Mouse (Mus musculus): Measurements from ENCODE around the gene Clta. TPM values are rescaled to one million over a fixed set of nuclear protein-coding genes. Genes with fewer than 3 reads are reported as not detected.

Gene Clta
- total and polyA plus RNA-seq, 3 experiments = 451 to 589 TPM; not detected in 1

DNA sequence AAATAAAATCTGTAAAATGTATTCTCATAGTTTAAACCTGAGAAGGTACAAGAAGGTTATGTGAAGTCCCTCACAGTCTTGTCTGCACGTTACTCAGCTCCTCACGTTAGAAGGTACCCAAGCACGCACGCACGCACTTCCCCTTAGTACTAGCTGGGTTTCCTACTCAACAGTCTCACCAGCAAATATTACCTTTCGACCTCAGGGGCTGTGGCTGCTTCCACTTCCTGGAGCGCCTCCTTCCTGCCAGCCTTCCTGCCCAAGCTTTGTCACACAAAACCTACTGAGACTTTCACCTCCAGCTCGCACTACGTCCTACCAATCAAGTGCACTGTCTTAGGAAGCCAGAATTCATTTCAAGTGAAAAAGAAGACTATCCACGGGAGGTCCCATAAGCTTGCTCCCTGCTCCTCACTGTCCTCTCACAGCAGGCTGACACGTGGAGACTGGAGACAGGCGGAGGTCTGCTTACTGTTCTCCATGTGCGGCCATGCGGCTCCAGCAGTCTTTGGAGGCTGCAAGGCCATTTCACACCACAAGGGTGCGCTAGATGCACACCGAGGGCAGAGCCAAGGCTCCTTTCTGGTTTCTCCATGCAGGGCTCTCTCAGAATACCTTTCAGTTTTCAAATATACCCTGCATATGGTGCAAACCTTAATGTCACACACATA lies 61.2 kb downstream of the Clta start (continued):
- TF ChIP-seq HCFC1 (IDR thresholded peaks at IDR 0.05; ENCODE audit: low read depth, low read length) = 0 out of 2 replicates have a peak, but pooled peaks have one; percentile 47

DNA sequence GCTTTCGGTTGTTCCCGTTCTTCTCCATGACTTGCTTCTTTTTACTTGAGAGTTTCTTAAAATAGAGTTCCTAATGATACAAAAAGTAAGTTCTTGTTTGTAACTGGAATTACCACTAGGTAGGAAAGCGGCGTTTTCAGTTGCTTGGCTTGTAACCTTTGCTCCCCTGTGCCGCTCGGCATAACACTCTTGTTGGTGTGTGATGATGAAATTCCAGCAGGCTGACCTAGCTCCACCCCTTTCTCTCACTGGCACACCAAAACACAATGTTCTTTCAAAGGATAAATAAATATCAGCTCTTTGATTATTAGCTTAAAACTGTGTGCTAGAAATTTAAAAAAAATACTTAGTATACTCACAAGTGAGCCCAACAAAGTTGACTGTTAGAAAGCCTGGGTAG lies 62.6 kb downstream of the Clta start:
- no peaks in the 10 kb centered on the region for H3K27me3 ChIP-seq (ENCODE audit: control insufficient read depth in 1 of 2, insufficient read depth in 2 of 2, low read length in 2 of 2)
- H3K4me3 ChIP-seq (ENCODE audit: control insufficient read depth in 1 of 2, insufficient read depth in 1 of 2, low read depth in 2 of 2, low read length in 2 of 2) = no peak overlapping the region
- H3K27ac ChIP-seq (ENCODE audit: control insufficient read depth, low read depth, low read length) = no peak overlapping the region
- no peak for TF ChIP-seq BHLHE40 (IDR thresholded peaks at IDR 0.05; ENCODE audit: borderline replicate concordance, low read depth, low read length)
- H3K4me1 ChIP-seq (ENCODE audit: control insufficient read depth in 1 of 2, insufficient read depth in 2 of 2, low read length in 2 of 2) = peaks cover 0 to 12% of the 10 kb centered on the region in 2 experiments; a peak in 3 of 4 replicates
- DNase-seq (ENCODE audit: low read depth, low spot score) = no peak
- H3K79me2 ChIP-seq (ENCODE audit: control insufficient read depth, insufficient read depth, low read length, poor library complexity) = peaks cover 27% of the 10 kb centered on the region
- no peaks in the 10 kb centered on the region for H3K9me3 ChIP-seq (replicated peaks; ENCODE audit: insufficient read depth, low read length)
- no peak overlapping the region for H3K9ac ChIP-seq (ENCODE audit: control insufficient read depth, low read depth, low read length, poor library complexity, severe bottlenecking)
- peaks cover 0 to 13% of the 10 kb centered on the region in 2 experiments; a peak in 3 of 4 replicates for H3K36me3 ChIP-seq (ENCODE audit: control insufficient read depth in 1 of 2, insufficient read depth in 2 of 2, low read length in 2 of 2)

DNA sequence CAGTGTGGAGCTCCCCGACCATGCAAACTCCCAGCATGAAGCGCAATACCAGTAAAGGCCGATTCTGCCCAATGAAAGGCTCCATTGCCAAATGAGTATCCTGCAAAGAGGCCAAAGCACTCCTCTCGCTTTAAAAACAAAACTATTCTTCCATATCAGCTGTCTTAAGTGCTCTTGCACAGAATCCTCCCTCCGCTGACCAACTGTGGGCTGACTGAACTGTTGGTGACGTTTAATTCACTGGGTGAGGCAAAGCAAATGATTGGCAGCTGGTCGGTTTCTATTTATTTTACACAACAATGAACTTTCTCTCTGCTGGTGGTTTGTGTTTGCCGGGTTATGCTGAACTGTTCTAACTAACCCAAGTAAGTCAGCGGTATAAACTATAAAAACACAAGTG lies 64.5 kb downstream of the Clta start:
- Histone ChIP-seq H3K9ac (ENCODE audit: control insufficient read depth, low read depth, low read length, poor library complexity, severe bottlenecking) (no peak overlapping the region), H3K4me1 (ENCODE audit: control insufficient read depth in 1 of 2, insufficient read depth in 2 of 2, low read length in 2 of 2) (peaks cover 7 to 13% of the 10 kb centered on the region in 2 experiments), H3K4me3 (ENCODE audit: control insufficient read depth in 1 of 2, insufficient read depth in 1 of 2, low read depth in 2 of 2, low read length in 2 of 2) (no peak overlapping the region), H3K27ac (ENCODE audit: control insufficient read depth, low read depth, low read length) (no peak overlapping the region), H3K9me3 (replicated peaks; ENCODE audit: insufficient read depth, low read length) (no peaks in the 10 kb centered on the region), H3K27me3 (ENCODE audit: control insufficient read depth in 1 of 2, insufficient read depth in 2 of 2, low read length in 2 of 2) (no peaks in the 10 kb centered on the region), H3K79me2 (ENCODE audit: control insufficient read depth, insufficient read depth, low read length, poor library complexity) (peaks cover 33% of the 10 kb centered on the region), H3K36me3 (ENCODE audit: control insufficient read depth in 1 of 2, insufficient read depth in 2 of 2, low read length in 2 of 2) (peaks cover 0 to 15% of the 10 kb centered on the region in 2 experiments; a peak in 2 of 4 replicates)
- TF ChIP-seq HCFC1 (IDR thresholded peaks at IDR 0.05; ENCODE audit: low read depth, low read length) (no peak), RCOR1 (IDR thresholded peaks at IDR 0.05; ENCODE audit: low read depth, low read length) (no peak), SIN3A (IDR thresholded peaks at IDR 0.05; ENCODE audit: low read length) (no peak), ZKSCAN1 (IDR thresholded peaks at IDR 0.05; ENCODE audit: low read depth, low read length) (no peak), RAD21 (IDR thresholded peaks at IDR 0.05; ENCODE audit: low read depth, low read length) (no peak), ZMIZ1 (IDR thresholded peaks at IDR 0.05; ENCODE audit: low read depth, low read length) (no peak), NELFE (IDR thresholded peaks at IDR 0.05; ENCODE audit: low read depth, low read length) (no peak), KAT2A (conservative IDR thresholded peaks at IDR 0.05; ENCODE audit: low read depth, low read length) (no peak), MYB (IDR thresholded peaks at IDR 0.05; ENCODE audit: low read depth, low read length) (no peak), TCF12 (IDR thresholded peaks at IDR 0.05; ENCODE audit: low read depth, low read length) (no peak)
- no peak for DNase-seq (ENCODE audit: low read depth, low spot score)

DNA sequence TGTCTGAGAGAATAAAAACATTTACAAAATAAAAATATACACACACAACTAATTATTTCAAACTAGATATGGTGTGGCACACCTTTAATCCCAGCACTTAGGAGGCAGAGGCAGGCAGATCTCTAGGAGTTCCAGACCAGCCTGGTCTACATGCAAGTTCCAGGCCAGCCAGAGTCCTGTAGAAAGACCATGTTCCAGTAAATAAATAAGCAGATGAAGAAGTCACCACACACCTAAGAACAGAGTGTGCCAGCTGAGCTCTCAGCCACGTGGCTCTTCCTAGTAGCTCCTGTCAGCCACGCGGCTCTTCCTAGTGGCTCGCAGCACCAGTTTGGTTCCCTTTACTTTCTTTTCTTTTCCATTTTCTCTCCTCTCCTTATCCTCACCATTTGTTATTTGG lies 65.2 kb downstream of the Clta start:
- Histone ChIP-seq H3K27ac (ENCODE audit: control insufficient read depth, low read depth, low read length) (no peak overlapping the region), H3K36me3 (ENCODE audit: control insufficient read depth in 1 of 2, insufficient read depth in 2 of 2, low read length in 2 of 2) (peaks cover 0 to 22% of the 10 kb centered on the region in 2 experiments; a peak in 2 of 4 replicates), H3K27me3 (ENCODE audit: control insufficient read depth in 1 of 2, insufficient read depth in 2 of 2, low read length in 2 of 2) (no peaks in the 10 kb centered on the region), H3K4me3 (ENCODE audit: control insufficient read depth in 1 of 2, insufficient read depth in 1 of 2, low read depth in 2 of 2, low read length in 2 of 2) (no peak overlapping the region), H3K4me1 (ENCODE audit: control insufficient read depth in 1 of 2, insufficient read depth in 2 of 2, low read length in 2 of 2) (peaks cover 14 to 18% of the 10 kb centered on the region in 2 experiments), H3K9ac (ENCODE audit: control insufficient read depth, low read depth, low read length, poor library complexity, severe bottlenecking) (no peak overlapping the region), H3K79me2 (ENCODE audit: control insufficient read depth, insufficient read depth, low read length, poor library complexity) (peaks cover 33% of the 10 kb centered on the region), H3K9me3 (replicated peaks; ENCODE audit: insufficient read depth, low read length) (no peaks in the 10 kb centered on the region)
- no peak for DNase-seq (ENCODE audit: low read depth, low spot score)
- TF ChIP-seq GABPA (IDR thresholded peaks at IDR 0.05; ENCODE audit: low read depth, low read length) (no peak), RAD21 (IDR thresholded peaks at IDR 0.05; ENCODE audit: low read depth, low read length) (no peak), JUND (IDR thresholded peaks at IDR 0.05; ENCODE audit: low read depth, low read length) (no peak), CTCF (IDR thresholded peaks at IDR 0.05 in 2 of 3, conservative IDR thresholded peaks at IDR 0.05 in 1 of 3; ENCODE audit: control insufficient read depth in 1 of 3, insufficient read depth in 1 of 3, low read depth in 2 of 3, low read length in 3 of 3, poor library complexity in 1 of 3, severe bottlenecking in 1 of 3) (no peak), USF1 (IDR thresholded peaks at IDR 0.05; ENCODE audit: low read depth, low read length) (no peak), ETS1 (IDR thresholded peaks at IDR 0.05; ENCODE audit: low read depth, low read length) (no peak), EP300 (IDR thresholded peaks at IDR 0.05; ENCODE audit: low read depth in 1 of 2, low read length in 2 of 2) (no peak), HCFC1 (IDR thresholded peaks at IDR 0.05; ENCODE audit: low read depth, low read length) (no peak), ZC3H11A (IDR thresholded peaks at IDR 0.05; ENCODE audit: low read depth, low read length) (no peak), E2F4 (IDR thresholded peaks at IDR 0.05; ENCODE audit: borderline replicate concordance, low read depth, low read length) (no peak), MYC (IDR thresholded peaks at IDR 0.05; ENCODE audit: low read depth, low read length) (no peak), MYB (IDR thresholded peaks at IDR 0.05; ENCODE audit: low read depth, low read length) (no peak), ZMIZ1 (IDR thresholded peaks at IDR 0.05; ENCODE audit: low read depth, low read length) (no peak), SMC3 (IDR thresholded peaks at IDR 0.05; ENCODE audit: low read depth, low read length) (no peak), GATA1 (IDR thresholded peaks at IDR 0.05; ENCODE audit: low read depth, low read length) (no peak), NRF1 (IDR thresholded peaks at IDR 0.05; ENCODE audit: insufficient read depth, low read depth, low read length, poor library complexity, severe bottlenecking) (no peak)
